Mouse (Mus musculus) thymus, postnatal 36 days (tissue): ENCODE data around the gene Spag4.
A peak's percentile ranks its signal among the peaks of the same experiment; 100 is the strongest.
"Not testable (repeated sequence)": the region's sequence is repeated elsewhere in the genome, so short reads cannot be mapped to it uniquely, and the experiment has no call there.

Experiments
- DNase-seq, 2 experiments: peaks; one replicate each; pipeline ENCODE4 v3.0.0; 2022; ENCODE audit warnings: mixed read lengths in 2 of 2

The Spag4 gene

DNA sequence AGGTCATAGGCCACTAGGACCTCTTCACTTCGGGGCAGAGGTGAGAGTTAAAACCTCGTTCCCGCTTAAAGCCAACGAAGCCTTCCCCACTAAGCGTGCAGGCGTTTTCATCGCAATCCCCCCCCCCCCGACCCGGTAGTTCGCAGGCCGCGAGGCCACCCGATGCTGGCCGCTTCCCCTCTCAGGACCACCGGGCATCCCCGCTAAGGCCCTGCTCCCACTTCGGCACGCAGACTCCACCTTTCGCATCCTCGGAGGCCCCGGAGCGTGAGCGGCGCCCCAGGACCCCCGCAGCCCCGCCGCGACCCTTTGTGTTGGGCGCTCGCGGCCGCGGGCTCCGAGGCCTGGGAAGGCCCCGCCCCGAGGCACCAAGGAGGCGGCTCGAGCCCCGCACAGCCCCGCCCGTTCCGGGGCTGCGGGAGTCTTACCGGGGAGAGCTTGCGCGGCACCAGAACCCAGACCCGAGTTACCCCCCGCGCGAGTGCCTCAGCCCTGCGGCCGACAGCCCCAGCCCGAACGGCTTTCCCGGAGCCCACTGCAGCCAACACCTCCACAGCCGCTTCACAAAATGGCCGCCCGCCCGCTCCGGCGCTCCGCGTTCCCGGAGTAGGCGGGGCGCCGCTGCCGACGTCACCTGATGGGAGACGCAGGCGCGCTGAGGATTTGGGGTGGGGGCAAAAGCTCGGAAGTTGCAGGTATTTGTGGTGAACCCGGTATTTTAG, 46.5 kb downstream of the Spag4 start, which contains the start of the genes Cpne1 and Rbm12:
Cpne1 (minus strand) TSS at position 608 of the 722 bp plus-strand sequence.
Rbm12 (minus strand) TSS at position 621 of the 722 bp plus-strand sequence.
- DNase-seq, result peak; percentile 95 to 96

DNA sequence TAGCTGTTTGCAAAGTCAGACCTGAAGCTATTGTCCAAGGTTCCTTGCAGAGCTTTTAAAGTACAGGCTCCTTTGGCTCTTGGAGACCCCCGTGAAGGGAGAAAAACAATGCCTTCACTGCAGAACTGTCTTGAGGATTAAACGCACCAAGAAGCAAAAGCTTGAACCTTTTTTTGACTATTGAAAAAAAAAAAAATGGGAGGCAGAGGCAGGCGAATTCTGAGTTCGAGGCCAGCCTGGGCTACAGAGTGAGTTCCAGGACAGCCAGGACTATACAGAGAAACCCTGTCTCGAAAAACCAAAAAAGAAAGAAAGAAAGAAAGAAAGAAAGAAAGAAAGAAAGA, 47.1 kb downstream of the Spag4 start:
- not testable (repeated sequence) for DNase-seq

DNA sequence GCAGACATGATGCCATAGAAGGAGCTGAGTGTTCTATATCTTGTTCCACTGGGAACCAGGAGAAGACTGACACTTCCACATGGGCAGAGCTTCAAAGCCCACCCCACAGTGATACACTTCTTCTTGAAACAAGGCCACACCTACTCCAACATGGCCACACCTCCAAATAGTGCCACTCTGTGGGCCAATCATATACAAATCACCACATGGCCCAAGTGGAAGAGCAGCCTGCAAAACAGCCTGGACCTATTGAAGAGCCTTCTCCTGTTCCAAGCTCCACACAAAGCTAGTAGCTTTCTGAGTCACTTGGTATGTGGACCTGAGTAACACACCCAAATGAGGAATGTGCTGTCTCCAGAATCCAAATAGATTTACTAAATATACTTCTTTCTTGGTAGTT, 54.6 kb downstream of the Spag4 start:
- DNase-seq, result no peak
